10 mouse cellular contexts compared by ENCODE assay signal in genomic region chr11:22813921-22814704, GRCm38 (mm10). TPM values are rescaled to one million over a fixed set of nuclear protein-coding genes. Genes with fewer than 3 reads are reported as not detected.
DNase-seq lines count a peak whose midpoint lies in the region; ATAC-seq and TF ChIP-seq lines count a peak whose summit lies in the region.
"Had no signal": no experiment of that assay in that cellular context is flagged by ENCODE, and none has a peak within 500 bp of the region (broad histone marks: within the 10 kb centered on the region; RNA-seq: fewer than 3 reads in every experiment).

No protein-coding gene starts in this region.

- no peak for TF ChIP-seq POLR2A in bone marrow, adult 2 months (IDR thresholded peaks at IDR 0.05; ENCODE audit: borderline replicate concordance, control insufficient read depth, low read depth, low read length)

- H3K27ac ChIP-seq in bone marrow, adult 2 months (ENCODE audit: control insufficient read depth, insufficient read depth, low read depth, low read length, poor library complexity): peak overlapping the region; percentile 93
- H3K27ac ChIP-seq in liver, embryonic 16.5 days (ENCODE audit: low read length): peak overlapping the region; percentile 26
- no peak overlapping the region for H3K27ac ChIP-seq in layer of hippocampus, adult 2 months
- H3K27ac ChIP-seq: hindbrain, embryonic 13.5 days had no signal

- no peaks in the 10 kb centered on the region for H3K9me3 ChIP-seq in liver, embryonic 16.5 days (replicated peaks; ENCODE audit: control insufficient read depth, low read length)
- H3K9me3 ChIP-seq: hindbrain, embryonic 13.5 days had no signal

- WGBS in bone marrow, adult 2 months: 19% methylated on average over 5 of the region's 5 CpGs
- 39% methylated on average over 5 of the region's 5 CpGs for WGBS in liver, embryonic 16.5 days (ENCODE audit: insufficient replicate concordance)

- no peaks in the 10 kb centered on the region for H3K27me3 ChIP-seq in liver, embryonic 16.5 days (ENCODE audit: control insufficient read depth, insufficient read depth, low read depth, low read length)
- H3K27me3 ChIP-seq in splenic B cell, adult 2 months (ENCODE audit: control insufficient read depth, insufficient read depth, low read length, poor library complexity, severe bottlenecking): no peaks in the 10 kb centered on the region
- H3K27me3 ChIP-seq: hindbrain, embryonic 13.5 days had no signal

- peaks cover 14% of the 10 kb centered on the region for H3K4me1 ChIP-seq in bone marrow, adult 2 months (ENCODE audit: control insufficient read depth, insufficient read depth, low read length)
- peaks cover 15% of the 10 kb centered on the region for H3K4me1 ChIP-seq in liver, embryonic 16.5 days (ENCODE audit: control insufficient read depth, low read depth, low read length)
- H3K4me1 ChIP-seq: hindbrain, embryonic 13.5 days had no signal

- H3K36me3 ChIP-seq in liver, embryonic 16.5 days (ENCODE audit: control insufficient read depth, insufficient read depth): no peaks in the 10 kb centered on the region
- H3K36me3 ChIP-seq in splenic B cell, adult 2 months (ENCODE audit: control insufficient read depth, insufficient read depth, low read length, poor library complexity, severe bottlenecking): no peaks in the 10 kb centered on the region
- H3K36me3 ChIP-seq: hindbrain, embryonic 13.5 days had no signal

- TF ChIP-seq CTCF in bone marrow, adult 2 months (IDR thresholded peaks at IDR 0.05; ENCODE audit: control insufficient read depth, insufficient read depth, low read length): no peak
- no peak for TF ChIP-seq CTCF in layer of hippocampus, adult 2 months (conservative IDR thresholded peaks at IDR 0.05)

- ATAC-seq in liver, embryonic 16.5 days (ENCODE audit: low read depth): peak; percentile 40

- H3K4me3 ChIP-seq in bone marrow, adult 2 months (replicated peaks; ENCODE audit: control insufficient read depth, low read depth, low read length): peak overlapping the region; percentile 33
- H3K4me3 ChIP-seq in liver, embryonic 16.5 days (ENCODE audit: low read depth, low read length): no peak overlapping the region
- no peak overlapping the region for H3K4me3 ChIP-seq in layer of hippocampus, adult 2 months
- H3K4me3 ChIP-seq: hindbrain, embryonic 13.5 days had no signal

- peak; percentile 22 to 42 for DNase-seq in spleen, adult 18-20 months
- DNase-seq in spleen, postnatal 4 days (ENCODE audit: low spot score in 2 of 2): no peak
- peak; percentile 78 for DNase-seq in splenic B cell, adult 2 months (ENCODE audit: low read depth, low spot score)
- no peak for DNase-seq in layer of hippocampus, adult 11-12 months (ENCODE audit: low spot score)
- no peak for DNase-seq in layer of hippocampus, adult 2 months (ENCODE audit: low spot score in 2 of 2)
- DNase-seq: kidney, postnatal 4 days; midbrain, embryonic 14.5 days had no signal

- no peak overlapping the region for H3K4me2 ChIP-seq in liver, embryonic 16.5 days (ENCODE audit: low read depth, low read length)
- H3K4me2 ChIP-seq: hindbrain, embryonic 13.5 days had no signal

- H3K9ac ChIP-seq in liver, embryonic 16.5 days (ENCODE audit: low read depth, low read length): no peak overlapping the region
- H3K9ac ChIP-seq: hindbrain, embryonic 13.5 days had no signal

RNA-seq across cellular contexts. Expression of gene B3gnt2, which starts 46.6 kb away (rescaled TPM):
- 0.54 and 6.2 TPM in 2 replicates for polyA plus RNA-seq in bone marrow, adult 2 months (2011; ENCODE audit: insufficient read depth, insufficient read length, low replicate concordance, missing spikeins)
- polyA plus RNA-seq in liver, embryonic 16.5 days (2015; fragmentation: Nextera tagmentation; extraction: Ambion mirVana): 4.4 and 6.6 TPM in 2 replicates
- 10 to 100 TPM; 12.8 to 18.3 TPM for total RNA-seq in layer of hippocampus, adult 2 months (2021)

Comparison
In these comparisons a context has a peak if more than half of its experiments do, and no peak if none do; other contexts are left out.
1. DNase-seq: peak in spleen, adult 18-20 months (2 of 2) and splenic B cell, adult 2 months (single experiment); none in spleen, postnatal 4 days (0 of 2), layer of hippocampus, adult 11-12 months (single experiment) and layer of hippocampus, adult 2 months (0 of 2).